Mouse (Mus musculus) lung, postnatal 14 days (tissue): ENCODE results near the gene Bicdl2.

ENCODE experiments used
- DNase-seq: peaks from one replicate; pipeline ENCODE4 v3.0.0; 2021

Bicdl2 gene

GRCm38 (mm10) chr17:23674271-23674952 lies 14.1 kb downstream of the Bicdl2 start:
- DNase-seq, result no peak

- DNase-seq, result peak; percentile 58
These were observed 14.8 kb downstream of the Bicdl2 start for GRCm38 (mm10) chr17:23675127-23675526.

GRCm38 (mm10) chr17:23675564-23676281 lies 15.4 kb downstream of the Bicdl2 start:
- peak; percentile 47 for DNase-seq

GRCm38 (mm10) chr17:23676473-23677031 lies 16.2 kb downstream of the Bicdl2 start:
- peak; percentile 62 for DNase-seq

- DNase-seq, result peak; percentile 85
These were observed 17.0 kb downstream of the Bicdl2 start, which contains the start of gene Tnfrsf12a for GRCm38 (mm10) chr17:23677236-23677679. TSS of gene Tnfrsf12a (minus strand) at chr17:23677468.

GRCm38 (mm10) chr17:23679127-23679835 lies 19.0 kb downstream of the Bicdl2 start, which contains the start of gene Cldn6:
TSS of gene Cldn6 (plus strand) at chr17:23679249.
- DNase-seq, result no peak

- no peak for DNase-seq
These were observed 20.0 kb downstream of the Bicdl2 start for GRCm38 (mm10) chr17:23680336-23680735.

GRCm38 (mm10) chr17:23681086-23681485 lies 20.8 kb downstream of the Bicdl2 start:
- no peak for DNase-seq

- no peak for DNase-seq
These were observed 21.8 kb downstream of the Bicdl2 start for GRCm38 (mm10) chr17:23682092-23682491.

GRCm38 (mm10) chr17:23682530-23682929 lies 22.2 kb downstream of the Bicdl2 start:
- DNase-seq, result no peak

- DNase-seq, result no peak
These were observed 22.9 kb downstream of the Bicdl2 start for GRCm38 (mm10) chr17:23683226-23683625.

- DNase-seq, result no peak
These were observed 23.8 kb downstream of the Bicdl2 start, which contains the start of gene Cldn9 for GRCm38 (mm10) chr17:23683856-23684672. TSS of gene Cldn9 (minus strand) at chr17:23684026.

- DNase-seq, result no peak
These were observed 34.2 kb downstream of the Bicdl2 start for GRCm38 (mm10) chr17:23694491-23694890.

- no peak for DNase-seq
These were observed 35.5 kb downstream of the Bicdl2 start for GRCm38 (mm10) chr17:23695801-23696200.

- peak; percentile 51 for DNase-seq
These were observed 39.1 kb downstream of the Bicdl2 start for GRCm38 (mm10) chr17:23699131-23700077.

GRCm38 (mm10) chr17:23700079-23700478 lies 39.8 kb downstream of the Bicdl2 start:
- peak; percentile 92 for DNase-seq

- no peak for DNase-seq
These were observed 43.0 kb downstream of the Bicdl2 start for GRCm38 (mm10) chr17:23703301-23703700.

GRCm38 (mm10) chr17:23704741-23705140 lies 44.4 kb downstream of the Bicdl2 start:
- DNase-seq, result no peak

GRCm38 (mm10) chr17:23705525-23706104 lies 45.3 kb downstream of the Bicdl2 start:
- DNase-seq, result no peak

- peak; percentile 79 for DNase-seq
These were observed 45.9 kb downstream of the Bicdl2 start for GRCm38 (mm10) chr17:23706212-23706611.
